Mouse (Mus musculus): Measurements from ENCODE around the gene Klhdc8a.

Klhdc8a gene

DNA sequence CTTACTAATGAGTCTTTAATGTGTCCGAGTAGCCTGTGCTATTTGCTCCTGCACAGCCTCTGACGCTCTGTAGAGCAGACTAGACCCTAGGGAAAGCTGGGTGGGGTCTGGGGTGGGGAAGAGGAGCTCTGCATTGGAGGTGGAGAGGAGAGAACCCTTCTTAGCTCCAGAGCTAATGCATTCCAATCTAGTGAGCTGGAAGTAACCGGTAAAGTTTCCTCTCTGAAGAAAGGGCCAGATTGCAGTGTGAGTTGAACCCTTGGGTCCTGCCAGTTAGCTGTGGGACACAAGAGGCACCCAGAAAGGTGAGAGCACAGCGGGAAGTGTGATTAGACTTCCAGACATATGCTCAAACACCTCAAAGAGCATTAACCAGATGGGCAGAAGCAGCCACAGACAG lies 6.7 kb upstream of the Klhdc8a start:
- no peak for DNase-seq

- no peak for DNase-seq
Measured at GRCm38 (mm10) chr1:132292318-132293129, 5.9 kb upstream of the Klhdc8a start.

GRCm38 (mm10) chr1:132295506-132295905 lies 2.9 kb upstream of the Klhdc8a start:
- no peak for DNase-seq

GRCm38 (mm10) chr1:132296051-132296450 lies 2.4 kb upstream of the Klhdc8a start:
- no peak for DNase-seq

DNA sequence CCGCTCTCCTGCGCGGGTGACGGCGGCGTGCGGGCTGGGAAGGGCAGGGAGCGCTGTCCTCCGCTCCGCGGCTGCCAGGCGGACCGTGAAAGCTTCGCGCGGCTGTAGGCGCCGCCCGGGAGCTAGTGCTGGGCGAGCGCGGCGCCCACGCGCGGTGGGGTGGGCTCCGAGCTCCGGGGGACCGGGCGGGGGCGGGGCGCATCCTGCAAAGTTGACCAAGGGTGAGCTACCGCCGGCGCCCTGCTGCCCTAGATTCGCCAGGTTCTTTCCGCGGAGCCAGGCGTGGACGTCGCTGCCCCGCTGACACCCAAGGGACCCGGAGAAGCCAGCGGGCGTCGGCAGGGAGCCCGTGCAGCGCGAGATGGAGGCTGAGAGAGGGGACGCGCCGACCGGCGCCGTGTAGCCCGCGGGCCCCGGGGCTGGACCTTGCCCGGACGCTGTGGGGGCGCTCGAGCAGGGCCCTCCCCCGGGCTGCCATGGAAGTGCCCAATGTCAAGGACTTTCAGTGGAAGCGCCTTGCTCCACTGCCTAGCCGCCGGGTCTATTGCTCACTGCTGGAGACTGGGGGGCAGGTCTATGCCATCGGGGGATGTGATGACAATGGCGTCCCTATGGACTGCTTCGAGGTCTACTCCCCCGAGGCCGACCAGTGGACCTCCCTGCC lies 507 bp downstream of the Klhdc8a start:
- DNase-seq = no peak

DNA sequence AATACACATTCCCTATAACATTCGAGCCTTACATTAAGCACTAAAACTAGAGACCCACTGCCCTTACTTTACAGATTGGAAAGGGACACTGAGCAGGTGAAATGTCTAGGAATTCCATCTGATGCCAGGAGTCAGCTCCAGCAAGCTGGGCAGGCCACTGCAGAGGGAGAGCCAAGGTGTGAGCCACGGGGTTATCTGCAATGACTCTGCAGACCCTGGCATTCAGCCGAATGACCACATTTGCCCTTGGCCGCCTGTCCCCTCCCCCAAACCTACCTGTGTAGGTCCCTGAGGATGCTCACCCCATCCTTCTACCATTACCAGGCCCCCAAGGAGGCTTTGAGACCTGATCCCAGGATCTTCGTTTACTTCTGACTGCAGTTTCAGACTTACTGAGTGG lies 1.3 kb downstream of the Klhdc8a start:
- no peak for DNase-seq

- DNase-seq = no peak
Measured at GRCm38 (mm10) chr1:132301242-132301641, 2.8 kb downstream of the Klhdc8a start.

- DNase-seq = no peak
Measured at GRCm38 (mm10) chr1:132302341-132302866, 4.0 kb downstream of the Klhdc8a start.

DNA sequence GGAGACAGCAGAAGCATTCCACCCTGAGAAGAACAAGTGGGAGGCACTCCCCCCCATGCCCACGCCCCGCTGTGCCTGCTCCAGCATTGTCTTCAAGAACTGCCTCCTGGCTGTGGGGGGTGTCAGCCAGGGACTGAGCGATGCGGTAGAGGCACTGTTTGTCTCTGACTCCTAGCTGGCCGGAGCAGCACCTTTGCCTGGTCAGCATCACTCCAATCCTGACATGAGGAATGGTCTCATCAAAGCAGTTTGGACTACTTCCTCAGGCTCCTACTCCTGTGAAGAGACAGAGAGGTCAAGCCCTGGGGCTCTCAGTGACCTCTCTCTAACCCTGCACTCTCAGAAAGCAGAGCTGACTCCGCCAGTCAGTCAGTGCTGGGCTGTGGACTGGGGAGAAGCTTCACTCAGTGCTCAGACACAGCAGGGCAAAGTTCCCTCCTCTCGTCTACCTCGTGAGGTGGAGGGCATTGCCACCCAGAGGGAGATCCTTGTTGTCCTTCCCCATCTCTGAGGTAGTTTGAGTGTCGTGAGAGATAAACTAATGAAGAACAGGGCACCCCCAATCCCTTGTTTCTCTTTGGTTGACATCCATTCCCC lies 6.3 kb downstream of the Klhdc8a start:
- DNase-seq = no peak

DNA sequence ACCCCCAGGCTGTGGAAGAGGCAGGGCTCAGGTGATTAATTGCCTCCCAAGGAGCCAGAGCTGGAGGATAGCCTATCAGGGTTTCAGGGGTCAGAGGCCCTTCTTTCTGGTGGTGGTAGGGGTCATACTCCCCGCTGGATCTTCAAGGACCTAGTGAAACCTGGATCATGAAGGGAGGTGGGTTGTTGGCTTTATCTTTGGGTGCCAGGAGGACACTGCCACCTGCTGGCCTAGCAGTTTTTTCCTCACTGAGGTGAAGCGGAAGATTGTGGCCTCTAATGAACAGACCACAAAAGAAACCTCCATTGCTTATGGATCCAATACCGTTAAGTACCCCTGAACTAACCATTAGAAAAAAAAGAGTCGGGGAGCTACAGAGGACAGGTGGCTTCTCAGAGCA lies 7.7 kb downstream of the Klhdc8a start:
- no peak for DNase-seq

DNA sequence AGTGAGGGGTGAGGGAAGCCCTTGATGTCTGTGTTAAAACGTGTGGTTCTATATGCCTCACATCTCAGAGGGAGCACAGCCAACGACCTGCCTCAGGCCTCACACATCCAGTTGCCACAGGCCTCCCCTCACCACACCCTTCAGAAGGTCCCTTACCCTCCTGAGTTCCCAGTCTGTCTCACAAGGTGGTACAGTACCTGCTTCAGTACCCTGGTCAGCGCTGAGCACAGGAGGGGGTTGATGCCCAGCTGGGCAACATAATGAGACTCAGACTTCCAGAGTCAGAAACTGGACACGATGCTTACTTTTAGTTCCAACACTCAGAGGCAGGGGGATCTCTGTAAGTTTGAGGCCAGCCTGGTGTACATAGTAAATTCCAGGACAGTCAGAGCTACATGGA lies 8.4 kb downstream of the Klhdc8a start:
- DNase-seq = no peak

DNA sequence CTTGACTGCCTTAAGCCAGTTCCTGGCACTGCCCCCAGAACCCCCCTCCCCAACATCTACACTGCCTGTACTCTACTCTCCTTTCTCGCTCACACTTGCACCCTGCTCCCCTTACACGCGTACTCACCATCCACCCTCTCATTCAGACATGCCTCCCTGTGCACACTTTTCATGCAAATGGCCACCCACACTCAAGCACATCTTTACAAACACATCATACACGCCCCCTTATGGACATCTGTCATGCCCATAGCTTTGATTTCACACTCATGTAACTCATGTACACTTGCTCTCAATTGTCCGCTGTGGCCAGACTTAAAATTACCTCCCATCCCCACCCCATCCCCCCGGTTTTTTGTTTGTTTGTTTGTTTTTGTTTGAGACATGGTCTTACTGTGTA lies 9.5 kb downstream of the Klhdc8a start:
- DNase-seq = no peak

GRCm38 (mm10) chr1:132308674-132309073 lies 10.2 kb downstream of the Klhdc8a start:
- no peak for DNase-seq

DNA sequence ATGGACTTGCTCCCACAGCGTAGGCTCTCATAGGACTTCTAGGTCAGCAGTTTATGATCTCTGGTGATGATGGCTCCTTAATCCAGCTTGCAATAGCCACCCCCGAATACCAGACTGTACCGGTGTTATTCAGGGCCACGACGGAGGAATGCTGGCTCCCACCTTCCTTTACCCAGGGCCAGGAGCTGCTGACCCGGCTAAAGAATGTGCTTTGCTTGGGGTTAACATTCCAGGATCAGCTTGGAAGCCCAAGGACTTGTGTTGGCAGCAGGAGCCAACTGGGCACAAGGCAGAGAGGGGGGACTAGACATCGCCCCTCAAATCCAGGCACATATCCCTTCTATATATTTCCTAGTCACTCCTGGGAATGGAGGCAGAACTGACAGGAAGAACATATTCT lies 12.3 kb downstream of the Klhdc8a start:
- DNase-seq = no peak

DNA sequence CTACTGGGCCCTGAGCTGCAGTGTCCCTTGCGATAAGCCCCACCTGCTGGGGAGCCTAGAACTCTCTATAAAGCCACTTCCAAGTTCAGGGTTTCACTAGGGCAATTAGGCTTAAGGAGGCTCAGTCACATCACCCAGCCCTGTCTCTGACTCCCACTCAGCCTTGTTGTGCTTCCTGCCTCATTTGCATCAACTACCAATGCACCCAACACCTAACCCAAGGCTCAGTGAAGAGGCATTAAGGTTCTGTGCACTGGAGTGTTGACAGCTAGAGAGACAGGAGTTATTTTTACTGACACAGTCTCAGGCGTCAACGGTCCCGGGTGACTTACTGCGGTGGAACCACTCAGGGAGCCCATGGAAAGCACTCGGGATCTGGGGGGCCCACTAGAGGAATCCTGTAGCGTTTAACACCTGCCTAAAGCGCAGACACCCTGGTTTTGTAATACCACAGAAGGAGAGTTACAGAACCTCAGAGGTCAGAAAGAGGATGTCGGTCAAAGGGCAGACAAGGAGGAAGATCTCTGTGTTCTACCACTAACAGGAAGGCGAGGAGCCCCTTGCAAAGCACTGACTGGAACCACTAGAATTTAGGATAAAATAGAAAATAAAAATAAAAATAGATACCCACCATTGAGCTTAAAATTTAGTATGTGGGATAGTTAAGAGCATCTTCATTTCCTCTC lies 12.9 kb downstream of the Klhdc8a start:
- no peak for DNase-seq

GRCm38 (mm10) chr1:132312043-132312442 lies 13.6 kb downstream of the Klhdc8a start:
- DNase-seq = no peak

DNA sequence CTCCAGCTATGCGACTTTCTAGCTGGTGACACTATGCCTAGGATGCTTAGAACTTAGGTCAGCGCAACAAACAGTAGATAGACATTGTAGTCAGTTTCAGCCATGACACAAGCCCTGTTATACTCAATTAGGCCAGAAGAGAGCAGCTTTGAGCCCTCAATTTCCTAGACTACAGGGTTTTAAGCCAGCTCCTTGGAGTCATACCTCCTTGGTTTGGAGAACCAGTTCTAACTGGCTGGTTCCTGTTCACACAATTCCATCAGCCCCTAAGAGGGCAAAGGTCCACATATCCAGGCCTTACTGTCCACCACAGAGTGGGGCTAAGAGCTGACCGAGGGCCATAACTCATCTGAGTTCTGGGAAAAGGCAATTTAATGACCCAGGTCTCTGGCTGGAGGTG lies 14.3 kb downstream of the Klhdc8a start:
- peak; percentile 36 for DNase-seq

DNA sequence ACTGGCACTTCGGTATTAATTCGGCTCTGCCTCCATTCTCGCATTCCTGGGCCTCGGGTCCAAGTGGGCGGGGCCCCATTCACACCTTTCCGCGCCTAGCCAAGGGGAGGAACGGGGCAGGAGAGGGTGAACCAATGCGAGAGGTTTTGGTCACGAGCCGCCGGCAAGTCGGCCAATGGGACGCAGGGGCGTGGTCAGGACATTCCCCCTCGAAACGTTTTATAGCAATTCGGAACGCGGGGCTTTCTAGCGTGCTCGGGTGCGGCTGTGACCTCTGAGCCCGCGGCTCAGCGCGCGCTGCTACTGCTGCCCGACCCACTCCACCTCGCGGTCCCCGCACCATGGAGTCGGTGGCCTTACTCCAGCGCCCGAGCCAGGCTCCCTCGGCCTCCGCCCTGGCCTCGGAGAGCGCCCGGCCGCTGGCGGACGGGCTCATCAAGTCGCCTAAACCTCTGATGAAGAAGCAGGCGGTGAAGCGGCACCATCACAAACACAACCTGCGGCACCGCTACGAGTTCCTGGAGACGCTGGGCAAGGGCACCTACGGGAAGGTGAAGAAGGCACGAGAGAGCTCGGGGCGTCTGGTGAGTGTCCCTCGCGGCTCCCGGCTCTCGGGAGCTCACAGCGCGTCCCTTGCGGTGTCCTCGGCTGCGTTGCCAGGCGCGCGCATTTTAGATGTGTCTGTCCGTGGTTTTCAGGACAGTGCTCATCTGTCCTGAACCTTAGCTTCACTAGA lies 17.6 kb downstream of the Klhdc8a start, which contains the start of gene Nuak2:
TSS of gene Nuak2 (plus strand) at position 238 of the 736 bp plus-strand sequence.
- peak; percentile 73 for DNase-seq

DNA sequence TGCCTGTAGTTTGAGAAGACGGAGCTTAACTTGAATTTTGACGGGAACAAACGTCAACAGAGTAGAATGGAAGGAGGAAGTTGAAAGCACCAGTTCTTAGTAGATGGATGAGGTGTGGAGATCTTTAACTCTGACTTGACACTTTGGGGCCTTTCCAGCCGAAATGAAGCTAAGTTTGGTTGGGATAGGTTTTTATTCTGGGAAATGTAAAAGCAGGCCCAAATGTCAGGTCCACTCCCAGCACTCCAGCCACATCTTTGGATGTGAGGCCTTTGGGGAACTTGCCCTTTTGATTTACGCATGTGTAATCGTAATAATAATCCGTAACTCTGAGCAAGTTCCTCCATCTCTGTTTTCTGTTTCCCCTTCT lies 18.2 kb downstream of the Klhdc8a start:
- no peak for DNase-seq

GRCm38 (mm10) chr1:132317413-132317812 lies 19.0 kb downstream of the Klhdc8a start:
- DNase-seq = no peak

GRCm38 (mm10) chr1:132317894-132318863 lies 19.8 kb downstream of the Klhdc8a start:
- peak; percentile 40 for DNase-seq
